Mouse (Mus musculus) right cerebral cortex, postnatal 36 days (tissue): ENCODE measurements around the gene Topaz1.
A peak's percentile ranks its signal among the peaks of the same experiment; 100 is the strongest.

Experiments
- DNase-seq, 2 experiments: peaks; one replicate each; pipeline ENCODE4 v3.0.0; 2022; ENCODE audit warnings: low spot score in 2 of 2, mixed read lengths in 1 of 2

Topaz1 gene

DNA sequence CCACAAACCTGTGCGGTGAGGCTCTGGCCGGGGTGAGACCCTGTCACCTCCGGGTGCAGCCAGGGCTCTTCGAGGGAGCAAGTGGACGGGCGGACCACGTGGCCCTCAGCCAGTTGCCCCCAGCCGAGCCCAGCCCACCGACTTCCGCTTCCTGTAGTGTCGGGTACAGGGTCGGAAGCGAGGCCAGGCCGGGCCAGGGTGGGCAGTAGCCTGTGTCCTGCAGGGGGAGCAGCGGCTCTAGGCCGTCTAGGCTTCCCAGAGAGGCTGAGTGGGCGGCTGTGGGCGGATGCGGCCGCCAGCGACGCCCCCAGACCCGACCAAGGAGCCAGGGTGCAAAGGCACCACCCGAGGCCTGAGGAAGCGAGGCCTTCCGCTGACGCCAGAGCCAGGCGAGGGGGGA lies at the start of gene Topaz1:
Gene Topaz1 (plus strand): TSS at position 287 of the 400 bp plus-strand sequence.
- DNase-seq, result no peak

DNA sequence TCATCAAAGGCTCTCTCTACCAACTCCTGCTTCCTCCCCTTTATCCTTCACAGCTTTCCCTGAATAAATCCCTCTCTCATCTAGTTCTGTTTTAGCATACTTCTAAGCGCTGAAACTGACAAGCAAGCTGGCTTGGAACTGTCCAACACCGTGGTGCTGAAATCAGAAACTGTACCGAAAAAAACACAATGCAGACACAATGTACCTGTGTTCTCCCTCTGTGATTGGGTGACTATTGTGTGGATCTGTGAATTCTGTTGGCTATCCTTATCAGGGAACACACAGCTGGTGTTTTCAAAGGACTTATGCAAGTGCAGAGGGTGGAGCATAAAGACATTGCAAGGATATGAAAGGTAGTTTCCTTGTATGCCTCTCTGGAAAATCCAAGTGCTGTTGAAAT lies 45.3 kb upstream of the Topaz1 start:
- no peak for DNase-seq

DNA sequence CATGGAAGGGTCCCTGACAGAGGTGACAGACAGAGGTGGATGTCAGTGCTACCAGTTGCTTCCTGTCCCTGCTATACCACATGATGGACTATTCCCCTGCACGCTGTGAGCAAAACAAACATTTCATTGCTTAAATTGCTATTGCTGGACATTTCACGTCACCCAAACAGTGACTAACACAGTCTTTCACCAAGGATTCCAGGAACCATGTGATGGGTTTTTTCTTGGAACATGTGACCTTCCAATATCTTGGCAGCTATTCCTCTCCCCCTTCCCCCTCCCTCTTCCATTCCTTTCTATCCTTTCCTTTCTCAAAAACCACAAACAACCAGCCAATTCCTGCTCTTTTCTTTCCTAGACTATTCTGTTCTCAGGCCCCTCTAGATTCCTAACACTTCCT lies 33.3 kb upstream of the Topaz1 start:
- no peak for DNase-seq

DNA sequence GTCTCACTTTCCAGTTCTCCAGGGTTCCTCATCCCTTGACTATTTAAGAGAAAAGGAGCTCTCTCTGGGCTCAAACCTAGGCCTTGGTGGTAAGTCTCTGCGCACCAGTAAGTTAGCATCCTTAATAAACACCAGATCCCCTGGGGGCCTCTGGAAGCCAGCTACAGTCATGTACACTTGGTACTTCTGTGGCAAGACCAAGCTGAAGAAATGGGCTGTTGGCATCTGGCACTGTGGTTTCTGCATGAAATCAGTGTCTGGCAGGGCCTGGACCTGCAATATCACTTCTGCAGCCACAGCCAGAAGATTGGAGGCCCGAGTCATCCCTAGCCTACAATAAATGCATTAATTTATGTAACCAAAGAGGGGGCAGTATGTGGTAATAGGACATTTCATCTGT lies 32.1 kb upstream of the Topaz1 start:
- no peak for DNase-seq

DNA sequence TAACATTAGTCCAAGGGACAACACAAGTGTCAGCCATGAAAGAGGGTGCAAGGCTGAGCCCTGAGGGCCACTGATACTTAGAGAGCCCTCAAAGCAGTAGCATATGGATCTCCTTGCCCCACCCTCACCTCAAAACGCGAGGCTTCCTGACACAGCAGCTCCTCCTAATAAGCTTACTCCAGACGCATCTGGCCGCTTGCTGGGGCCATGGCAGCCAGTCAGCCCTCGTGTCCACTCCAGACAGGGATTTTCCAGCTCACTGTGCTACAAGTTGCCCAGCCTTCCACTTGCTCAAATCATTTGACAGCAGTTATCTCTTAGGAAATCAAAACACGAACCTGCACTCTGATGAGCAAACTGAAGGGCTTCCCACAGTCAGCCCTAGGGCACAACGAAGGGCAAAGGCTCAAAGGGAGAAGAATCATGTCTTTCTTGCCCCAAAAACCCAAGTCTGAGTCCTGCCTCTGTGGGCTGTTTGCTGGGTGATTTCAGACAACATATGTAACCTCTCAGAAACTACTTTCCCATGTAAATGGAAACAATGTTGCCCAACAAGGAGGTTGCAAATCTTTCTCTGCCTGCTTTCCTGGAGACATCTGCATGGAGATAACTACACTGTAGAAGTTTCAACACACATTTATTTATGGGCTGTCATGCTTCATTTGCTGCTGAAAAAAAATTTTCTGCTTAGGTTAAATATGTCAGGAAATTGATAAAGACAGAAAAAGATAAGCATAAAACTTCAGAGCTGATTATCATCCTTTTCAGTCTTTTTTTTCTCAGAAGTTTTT lies 30.8 kb upstream of the Topaz1 start:
- no peak for DNase-seq

DNA sequence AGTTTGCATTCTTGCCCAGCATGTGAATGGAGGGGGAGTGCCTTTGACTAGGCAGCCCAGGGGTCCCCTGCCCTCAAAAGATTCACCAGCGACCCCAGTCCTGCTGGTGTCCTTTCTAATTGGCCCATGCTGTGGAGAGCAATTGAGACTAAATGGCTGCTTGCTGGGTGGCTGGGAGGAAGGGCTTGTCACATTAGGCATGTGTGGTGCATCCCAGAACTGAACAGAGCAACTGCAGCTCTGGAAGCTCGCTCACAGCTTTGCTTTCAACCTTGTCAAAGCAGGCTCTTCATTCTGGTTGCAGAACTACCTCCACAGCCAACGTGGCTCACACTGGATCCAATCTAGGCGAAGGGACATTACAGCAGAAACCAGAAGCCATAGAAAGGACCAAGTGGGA lies 24.9 kb upstream of the Topaz1 start:
- no peak for DNase-seq

DNA sequence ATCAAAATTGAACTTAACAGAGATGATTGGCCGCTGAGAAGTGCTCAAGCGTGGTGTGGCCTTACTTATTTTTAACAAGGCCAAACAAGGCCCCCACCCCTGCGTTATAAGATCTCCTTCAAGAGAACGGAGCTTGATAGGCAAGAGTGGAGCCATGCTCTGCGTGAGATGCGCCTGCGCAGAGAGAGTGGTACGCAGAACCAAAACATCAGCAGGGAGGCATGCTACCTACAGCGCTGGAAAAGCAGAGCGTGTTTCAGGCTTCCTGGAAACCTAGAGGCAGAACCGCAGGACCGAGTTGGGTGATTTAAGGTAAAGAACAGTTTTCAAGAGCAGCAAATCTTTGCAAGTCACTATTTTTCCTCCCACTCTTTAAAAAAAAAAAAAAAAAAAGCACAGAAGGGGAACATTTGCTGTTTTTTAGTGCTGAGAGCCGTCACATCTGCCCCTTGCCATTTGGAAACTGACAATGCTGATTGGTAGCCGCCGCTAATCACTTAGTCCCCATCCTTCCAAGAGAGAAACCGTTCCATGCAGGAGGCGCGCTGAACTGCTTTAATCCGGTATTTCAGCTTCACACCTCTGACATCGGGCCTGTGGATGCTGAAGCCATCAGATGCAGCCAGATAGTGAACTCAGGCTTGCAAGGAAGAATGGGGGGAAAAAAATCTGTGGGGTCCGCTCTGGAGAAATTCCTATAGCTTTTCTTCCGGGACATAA lies 21.9 kb upstream of the Topaz1 start:
- DNase-seq, result no peak

DNA sequence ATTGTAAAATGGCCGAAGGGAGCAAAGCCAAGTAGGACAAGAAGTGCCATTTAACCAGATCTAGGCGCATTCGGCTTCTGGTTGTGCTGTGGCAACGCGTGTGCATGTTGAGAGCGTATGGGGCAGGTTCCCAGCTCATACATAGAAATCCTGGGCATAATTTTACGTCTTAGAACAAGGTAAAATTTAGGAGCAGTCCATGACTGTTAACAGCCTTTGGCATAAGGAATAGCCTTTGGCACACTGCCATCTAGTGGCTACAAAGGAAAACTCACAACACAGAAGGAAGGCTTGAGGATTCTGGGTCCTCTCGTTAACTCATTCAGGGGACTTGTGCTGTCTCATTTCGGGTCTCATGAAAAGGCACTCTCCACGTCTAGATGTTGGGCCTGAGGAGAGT lies 17.6 kb upstream of the Topaz1 start:
- DNase-seq, result peak in 1 of 2 experiments; percentile 35

DNA sequence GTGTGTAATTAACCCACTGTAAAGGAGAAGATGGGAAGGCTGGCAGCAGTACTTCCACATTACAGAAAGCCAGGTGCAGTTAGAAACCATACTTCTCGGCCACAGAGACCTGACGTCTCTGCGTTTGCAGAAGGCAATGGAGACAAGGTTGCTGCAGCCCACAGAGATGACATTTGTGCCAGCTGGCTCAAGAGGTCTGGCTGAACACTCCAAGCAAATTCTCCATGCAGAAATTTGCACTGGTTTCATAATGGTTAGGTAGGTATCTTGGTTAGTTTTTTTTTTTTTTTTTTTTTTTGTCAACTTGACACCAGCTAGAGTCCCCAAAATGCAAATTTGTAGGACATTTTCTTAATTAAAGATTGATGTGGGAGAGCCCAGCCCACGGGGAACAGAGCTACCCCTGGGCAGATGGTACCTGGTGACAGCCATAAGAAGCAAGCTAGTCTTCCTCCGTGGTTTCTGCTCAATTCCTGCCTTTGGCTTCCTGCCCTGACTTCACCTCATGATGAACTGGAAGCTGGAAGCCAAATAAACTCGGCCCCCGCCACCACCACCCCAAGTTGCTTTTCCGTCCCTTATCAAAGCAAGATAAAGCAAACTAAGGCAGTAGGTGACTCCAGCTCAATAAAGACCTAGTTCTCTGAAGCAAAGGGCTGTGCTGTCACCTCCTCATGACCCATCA lies 14.9 kb upstream of the Topaz1 start:
- DNase-seq, result no peak

DNA sequence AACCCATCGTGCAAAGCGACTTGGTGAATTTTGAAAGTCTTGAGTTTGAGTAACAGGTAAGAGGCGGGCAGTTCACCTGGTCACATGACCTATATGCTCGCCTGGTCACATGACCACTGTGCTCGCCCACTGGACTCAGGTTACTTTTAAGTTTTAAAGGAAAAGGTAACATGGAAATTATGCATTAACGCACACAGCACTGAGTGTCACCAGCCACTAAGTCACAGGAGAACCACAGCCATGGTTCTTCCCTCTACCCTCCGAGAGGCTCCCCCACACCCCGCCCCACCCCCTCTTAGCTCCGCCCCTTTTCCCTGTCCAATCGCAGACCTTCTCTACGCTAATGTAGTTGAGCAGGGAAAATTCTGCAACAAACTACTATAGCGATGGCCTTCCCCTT lies 13.9 kb upstream of the Topaz1 start:
- DNase-seq, result no peak

DNA sequence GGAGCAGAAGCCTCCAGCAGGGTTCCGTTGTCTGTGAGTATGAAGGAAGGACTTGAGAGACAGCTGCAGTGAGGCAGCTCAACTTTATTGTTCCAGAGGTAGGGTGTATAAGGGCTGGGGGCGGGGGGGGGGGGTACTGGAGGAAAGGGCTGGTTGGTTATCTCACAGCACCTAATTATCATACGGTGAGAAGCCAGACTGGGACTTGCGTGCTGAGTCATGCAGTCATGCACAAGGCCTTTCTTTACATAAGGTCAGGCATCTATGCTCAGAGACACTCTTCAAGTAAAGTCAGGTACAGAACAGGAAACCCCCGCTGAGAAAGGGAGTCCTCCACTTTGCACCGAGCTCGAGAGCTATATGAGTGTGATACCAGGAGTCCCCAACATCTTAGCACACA lies 12.2 kb upstream of the Topaz1 start:
- DNase-seq, result no peak

DNA sequence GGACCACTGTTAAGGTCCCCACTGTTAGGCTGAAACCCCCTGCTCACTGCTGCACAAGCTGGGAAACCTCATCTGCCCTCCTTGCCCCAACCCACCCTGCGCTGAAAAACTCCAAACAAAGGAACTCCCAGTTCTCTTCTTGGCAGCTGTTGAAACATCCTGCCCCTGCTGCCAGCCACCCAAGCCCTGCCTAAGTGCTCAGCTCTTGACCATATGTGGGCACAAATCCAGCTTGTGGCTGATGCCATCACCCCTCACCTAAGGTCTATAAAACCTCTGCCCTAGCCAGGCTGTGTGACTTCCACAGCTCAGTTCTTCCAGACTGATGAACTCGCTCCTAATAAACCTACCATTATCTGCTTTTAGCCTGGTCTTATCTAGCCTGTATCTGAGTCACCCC lies 11.1 kb upstream of the Topaz1 start:
- no peak for DNase-seq

DNA sequence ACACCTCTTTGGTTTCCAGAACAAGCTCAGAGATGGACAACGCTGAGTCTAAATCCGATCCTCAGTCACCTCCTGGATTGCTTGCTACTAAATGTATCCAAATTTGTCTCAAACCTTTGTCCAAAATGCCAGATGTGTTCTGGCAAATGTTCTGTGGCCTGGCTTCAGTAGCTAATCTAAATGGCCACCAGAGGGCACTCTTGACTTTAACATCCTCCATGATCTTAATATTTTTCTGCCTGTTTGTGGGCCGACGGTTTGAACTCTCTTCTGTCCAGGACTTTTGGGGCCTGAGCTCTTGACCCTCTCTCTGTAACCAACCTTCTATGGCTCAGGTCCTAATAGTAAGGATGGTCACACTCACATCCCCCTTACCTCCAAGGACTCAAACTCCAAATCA lies 10.4 kb upstream of the Topaz1 start:
- DNase-seq, result no peak

DNA sequence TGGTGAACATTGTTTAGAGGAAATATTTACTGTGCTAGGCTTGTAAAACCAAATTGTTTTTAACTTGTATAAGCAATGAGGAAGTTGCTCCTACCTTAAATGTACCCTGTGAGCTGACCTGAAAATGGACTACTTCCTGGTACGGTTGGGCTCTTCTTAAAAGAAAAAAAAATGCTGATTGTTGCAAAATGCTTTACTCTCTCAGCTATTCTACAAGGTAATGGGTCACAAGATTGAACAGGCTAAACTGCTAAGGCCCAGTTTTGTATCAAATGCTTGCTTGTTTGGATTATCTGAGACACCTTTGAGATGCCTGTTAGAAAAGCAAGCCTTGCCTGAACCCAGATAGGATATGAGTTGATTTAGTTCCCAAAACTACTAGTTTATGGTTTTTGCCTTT lies 1.3 kb upstream of the Topaz1 start:
- DNase-seq, result no peak

DNA sequence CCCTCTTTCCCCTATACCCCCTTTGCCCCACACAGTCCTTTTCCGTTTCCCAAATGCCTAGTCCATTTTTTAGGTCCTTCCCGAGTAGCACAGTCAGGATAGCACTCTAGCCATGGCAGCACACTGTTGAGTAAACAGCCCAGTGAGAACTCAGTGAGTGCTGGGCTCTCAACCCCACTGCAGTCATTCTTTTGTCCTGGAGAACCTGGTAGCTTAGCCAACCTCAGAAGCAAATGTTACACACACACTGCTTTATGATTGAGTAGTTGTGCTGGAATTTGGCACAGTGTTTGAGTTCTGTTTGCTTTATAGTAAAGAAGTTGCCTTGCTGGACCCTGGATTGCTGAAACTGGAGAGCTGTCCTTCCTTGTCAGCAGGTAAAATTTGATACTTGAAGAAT lies 10.5 kb downstream of the Topaz1 start:
- no peak for DNase-seq

DNA sequence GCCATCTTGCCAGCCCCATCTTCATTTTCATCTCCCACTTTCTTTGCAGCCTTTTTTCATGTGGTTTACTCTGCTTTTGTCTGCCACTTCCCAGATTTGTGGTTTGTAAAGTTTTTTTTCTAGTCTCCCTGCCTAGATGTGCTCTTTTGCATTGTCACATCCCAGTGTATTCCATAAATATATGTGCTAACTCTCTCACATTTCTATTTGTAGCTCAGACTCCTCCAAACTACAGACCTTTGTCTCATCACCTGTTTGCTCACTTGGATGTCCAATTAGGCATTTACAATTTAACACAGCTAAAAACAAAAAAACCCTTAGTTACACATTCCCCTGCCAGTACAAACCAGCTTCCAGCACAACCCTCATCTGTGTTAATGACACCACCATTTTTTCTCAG lies 13.0 kb downstream of the Topaz1 start:
- no peak for DNase-seq

DNA sequence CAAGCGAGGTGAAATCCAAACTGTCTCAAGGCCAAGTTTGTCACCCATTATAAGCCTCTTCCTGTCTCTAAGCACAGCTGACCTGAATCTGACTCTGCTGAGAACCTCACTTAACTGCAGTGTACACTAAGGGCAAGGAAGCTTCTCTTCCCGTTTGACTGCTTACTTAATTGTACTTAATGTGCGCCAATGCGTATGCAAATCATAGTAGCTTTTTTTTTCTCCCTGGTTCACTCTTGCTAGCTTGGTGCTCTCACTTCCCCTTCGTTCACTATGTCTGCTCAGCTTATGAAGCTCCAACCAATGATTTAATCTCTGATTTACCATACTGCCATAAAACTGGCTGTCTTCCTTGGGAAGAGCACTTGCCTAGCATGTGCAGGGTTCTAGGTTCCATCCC lies 38.1 kb downstream of the Topaz1 start:
- DNase-seq, result no peak

DNA sequence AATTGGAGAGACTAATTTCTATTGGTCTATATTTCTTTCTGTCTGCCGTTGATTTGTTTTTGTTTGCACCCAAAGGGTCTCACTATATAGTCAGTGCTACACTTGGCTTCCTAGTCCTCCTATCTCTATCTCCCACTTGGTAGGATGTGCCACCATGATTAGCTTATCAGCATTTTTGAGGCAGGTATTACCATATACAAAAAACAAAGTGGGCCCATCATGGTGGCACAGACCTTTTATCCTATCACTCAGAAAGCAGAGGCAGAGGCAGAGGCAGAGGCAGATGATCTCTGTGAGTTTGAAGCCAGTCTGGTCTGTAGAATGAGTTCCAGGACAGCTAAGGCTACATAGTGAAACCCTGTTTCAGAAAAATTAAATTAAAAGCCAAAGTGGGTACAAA lies 39.4 kb downstream of the Topaz1 start:
- no peak for DNase-seq

DNA sequence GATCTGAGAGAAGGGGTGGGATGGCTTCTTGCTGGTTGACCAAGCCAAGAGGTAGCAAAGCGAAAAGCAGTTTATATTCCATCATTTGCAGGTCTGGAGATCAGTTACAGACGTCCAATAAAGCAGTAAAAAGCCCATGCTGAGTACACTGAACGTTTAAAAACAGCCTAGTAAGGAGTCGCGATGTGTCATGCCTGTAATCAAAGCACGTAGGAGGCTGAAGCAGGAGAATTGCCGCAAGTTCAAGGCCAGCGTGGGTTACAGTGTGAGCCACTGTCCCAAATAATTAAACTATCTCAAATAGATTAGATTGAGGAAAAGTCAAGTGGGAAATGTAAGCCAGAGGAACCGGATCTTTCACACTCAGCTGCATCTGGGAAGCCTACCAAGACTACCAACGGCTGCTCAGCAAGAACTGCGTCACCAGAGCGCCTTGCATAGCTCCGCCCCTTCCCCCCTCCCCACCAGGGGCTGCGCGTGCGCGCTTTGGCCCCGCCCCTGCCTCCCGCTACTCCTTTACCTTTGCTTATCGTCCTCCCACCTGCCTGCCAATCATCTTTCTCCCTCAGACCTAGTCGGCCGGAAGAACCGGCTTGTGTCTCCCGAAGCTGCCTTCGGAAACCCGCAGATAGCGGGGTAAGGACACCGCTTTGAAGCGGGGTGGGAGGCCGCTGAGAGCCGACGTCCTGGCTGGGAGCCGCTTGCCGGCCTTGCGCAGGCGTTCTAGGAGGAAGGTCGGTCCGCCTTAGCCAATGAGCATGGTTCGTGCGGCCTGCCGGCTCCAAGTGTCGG lies 58.1 kb downstream of the Topaz1 start, which contains the start of gene Tcaim:
Gene Tcaim (plus strand): TSS at position 487 of the 792 bp plus-strand sequence.
- DNase-seq, result peak; percentile 85 to 89

DNA sequence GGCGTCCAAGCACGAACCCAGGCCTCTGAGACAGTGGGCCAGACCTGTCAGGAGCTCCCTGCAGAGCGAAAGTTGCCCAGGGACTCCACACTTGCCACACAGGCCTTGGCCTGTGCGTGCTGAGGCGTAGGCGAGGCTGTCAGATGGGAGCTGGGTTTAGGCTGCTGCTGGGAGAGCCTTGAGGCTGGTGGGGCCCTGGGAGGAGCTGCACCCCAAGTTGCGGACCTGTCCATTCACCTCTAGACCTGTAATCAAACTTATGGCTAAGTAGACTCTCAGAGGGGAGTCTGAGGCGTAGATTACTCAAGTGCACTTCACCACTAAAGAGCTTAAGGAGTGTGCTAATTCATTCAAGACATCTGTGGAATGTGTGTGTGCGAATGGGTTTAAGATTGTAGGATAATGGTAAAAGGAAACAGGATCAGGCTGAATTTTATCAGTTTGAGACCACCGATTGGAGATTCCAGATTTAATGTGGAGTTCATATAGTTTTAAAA lies 58.7 kb downstream of the Topaz1 start:
- no peak for DNase-seq

DNA sequence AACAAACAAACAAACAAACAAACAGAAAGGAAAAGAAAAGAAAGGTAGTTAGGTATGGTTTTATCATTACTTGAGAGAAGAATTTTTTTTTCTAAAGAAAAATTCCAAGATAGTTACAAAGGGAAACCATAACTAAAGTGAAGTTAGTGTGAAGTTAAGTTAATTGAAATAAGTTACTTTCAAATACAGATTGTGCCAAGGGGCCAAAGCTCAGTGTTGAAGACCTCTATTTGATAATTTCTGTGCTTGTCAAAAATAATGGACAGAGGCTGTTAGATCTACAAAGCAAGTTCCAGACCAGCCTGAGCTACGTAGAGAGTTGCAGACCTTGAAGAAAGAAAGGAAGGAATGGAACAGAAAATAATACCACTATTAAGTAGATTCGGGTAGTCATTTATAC lies 60.0 kb downstream of the Topaz1 start:
- no peak for DNase-seq

DNA sequence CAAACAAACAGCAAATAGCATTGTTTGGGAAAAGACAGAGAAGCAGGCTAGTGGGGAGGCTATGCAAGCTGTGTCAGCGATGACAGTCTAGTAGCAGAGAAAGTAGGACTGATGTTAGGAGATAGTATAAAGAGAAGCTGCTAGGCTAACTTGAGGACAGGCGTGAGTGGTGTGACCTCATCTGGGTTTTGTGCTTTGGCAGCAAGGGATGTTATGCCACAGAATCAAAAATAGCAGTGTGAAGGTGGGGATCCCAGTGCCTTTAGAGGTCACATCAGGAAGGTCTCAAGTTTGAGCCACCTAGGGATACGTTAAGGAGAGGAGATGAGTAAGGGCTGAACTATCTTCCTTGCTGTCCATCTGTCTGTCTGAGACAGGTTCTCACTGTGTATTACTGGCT lies 63.1 kb downstream of the Topaz1 start:
- DNase-seq, result no peak
